Mouse (Mus musculus) cerebellum, postnatal 10 days (tissue): ENCODE measurements around the gene Gli2.

Experiments used
- DNase-seq, 2 experiments: peaks; one replicate each; pipeline ENCODE4 v3.0.0; 2021; ENCODE audit warnings: mixed read lengths in 2 of 2

Gene Gli2

DNA sequence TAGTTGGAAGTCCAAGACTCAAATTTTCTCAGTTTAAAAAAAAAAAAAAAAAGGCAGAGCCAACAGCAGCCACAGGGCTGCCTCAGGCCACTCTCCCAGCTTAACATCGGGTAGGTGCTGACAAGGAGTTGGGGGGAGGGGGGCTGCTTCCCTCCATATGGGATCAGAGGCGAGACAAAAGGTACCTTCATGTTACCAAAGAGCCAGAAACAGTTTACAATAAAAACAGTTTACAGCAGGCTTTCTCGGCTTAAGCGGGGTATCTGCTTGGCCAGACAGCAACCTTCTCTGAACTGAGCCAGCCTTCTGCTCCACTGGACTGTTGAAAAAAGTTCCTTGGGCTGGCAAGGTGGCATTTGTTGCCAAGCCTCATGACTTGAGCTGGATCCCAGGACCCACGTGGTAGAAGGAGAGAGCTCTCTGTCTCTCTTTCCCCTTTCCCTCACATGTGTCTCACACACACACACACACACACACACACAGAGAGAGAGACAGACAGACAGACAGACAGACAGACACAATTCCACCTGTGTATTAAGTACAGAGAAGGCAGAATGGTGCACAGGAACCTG, 113.1 kb downstream of the Gli2 start:
- DNase-seq, result peak; percentile 49 to 63

- no peak for DNase-seq
These were observed 115.2 kb downstream of the Gli2 start for GRCm38 (mm10) chr1:118938206-118938605.

GRCm38 (mm10) chr1:118936108-118936507, 117.3 kb downstream of the Gli2 start:
- peak in 1 of 2 experiments; percentile 47 for DNase-seq

GRCm38 (mm10) chr1:118935518-118935917, 117.9 kb downstream of the Gli2 start:
- no peak for DNase-seq

DNA sequence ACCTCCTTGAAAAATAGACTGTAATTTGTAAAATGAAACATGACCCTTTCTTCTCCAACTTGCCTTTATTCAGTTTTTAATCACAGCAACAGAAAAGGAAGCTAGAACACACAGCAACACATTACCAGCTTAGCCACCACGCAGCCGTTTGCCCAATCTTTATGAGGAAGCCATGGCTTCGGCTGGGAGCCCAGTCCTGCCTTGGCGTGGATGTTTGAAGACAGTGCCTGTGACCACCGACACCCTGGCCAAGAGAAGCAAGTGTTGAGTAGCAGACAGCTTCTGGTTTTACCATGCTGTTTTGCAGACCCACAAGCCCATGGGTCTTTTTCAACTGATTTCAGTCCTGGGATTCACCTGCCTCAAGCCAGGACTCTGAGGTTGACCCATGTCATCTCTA, 121.3 kb downstream of the Gli2 start:
- peak; percentile 60 to 64 for DNase-seq

DNA sequence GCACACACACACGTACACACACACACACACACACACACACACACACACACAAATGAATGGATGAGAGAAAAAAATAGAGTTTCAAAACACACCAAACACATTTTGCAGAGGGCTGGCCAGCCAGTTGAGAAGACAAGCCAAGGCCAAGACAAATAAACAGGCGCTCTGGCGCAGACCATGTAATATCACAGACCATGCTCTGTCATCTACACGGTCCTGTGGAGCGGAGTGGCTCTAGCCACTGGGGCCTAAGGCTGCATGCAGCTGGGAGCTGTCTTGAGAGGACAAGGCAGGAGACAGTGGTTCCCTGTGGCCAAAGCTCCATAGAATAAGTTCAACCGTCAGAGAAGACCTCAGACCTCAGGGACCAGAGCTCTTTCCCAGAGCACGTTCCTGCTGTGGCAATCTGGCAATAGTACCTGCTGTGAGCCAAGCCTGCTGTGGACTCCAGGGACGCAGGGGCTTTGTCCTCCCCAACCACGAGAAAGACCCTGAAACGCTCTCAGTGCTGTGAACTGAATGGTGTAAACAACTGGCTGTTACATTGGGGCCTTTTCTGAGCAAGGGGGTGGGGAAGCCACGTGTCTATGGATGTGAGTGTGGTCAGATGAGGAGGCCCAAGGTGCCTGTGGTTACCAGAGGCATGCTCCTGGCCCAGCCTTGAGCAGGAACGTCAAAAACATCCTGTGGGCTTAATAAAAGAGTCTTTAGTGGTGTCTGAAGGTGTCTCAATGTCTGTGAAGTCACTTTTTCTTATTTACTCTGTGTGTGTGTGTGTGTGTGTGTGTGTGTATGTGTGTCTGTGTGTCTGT, 125.7 kb downstream of the Gli2 start:
- DNase-seq, result no peak

DNA sequence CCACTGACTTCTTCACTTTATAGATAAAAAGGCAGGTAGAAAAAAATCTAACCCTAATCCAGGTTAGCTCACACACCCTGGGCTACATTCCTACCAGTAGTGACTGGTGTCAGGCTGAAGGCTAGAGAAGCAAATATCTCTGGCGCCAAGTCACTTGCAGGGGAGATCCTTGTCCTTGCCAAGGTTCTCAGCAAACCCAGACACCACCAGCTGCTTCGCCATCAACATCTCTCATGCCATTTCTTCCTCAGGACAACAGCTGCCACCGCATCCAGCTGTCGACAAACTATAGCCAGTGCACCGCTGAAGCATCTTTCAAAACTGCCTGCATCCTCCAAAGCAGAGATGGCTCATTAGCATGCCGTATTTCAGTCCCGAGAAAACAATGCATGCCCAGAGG, 126.9 kb downstream of the Gli2 start:
- peak; percentile 59 to 70 for DNase-seq

- peak; percentile 62 to 72 for DNase-seq
These were observed 131.2 kb downstream of the Gli2 start for GRCm38 (mm10) chr1:118922189-118922588.

DNA sequence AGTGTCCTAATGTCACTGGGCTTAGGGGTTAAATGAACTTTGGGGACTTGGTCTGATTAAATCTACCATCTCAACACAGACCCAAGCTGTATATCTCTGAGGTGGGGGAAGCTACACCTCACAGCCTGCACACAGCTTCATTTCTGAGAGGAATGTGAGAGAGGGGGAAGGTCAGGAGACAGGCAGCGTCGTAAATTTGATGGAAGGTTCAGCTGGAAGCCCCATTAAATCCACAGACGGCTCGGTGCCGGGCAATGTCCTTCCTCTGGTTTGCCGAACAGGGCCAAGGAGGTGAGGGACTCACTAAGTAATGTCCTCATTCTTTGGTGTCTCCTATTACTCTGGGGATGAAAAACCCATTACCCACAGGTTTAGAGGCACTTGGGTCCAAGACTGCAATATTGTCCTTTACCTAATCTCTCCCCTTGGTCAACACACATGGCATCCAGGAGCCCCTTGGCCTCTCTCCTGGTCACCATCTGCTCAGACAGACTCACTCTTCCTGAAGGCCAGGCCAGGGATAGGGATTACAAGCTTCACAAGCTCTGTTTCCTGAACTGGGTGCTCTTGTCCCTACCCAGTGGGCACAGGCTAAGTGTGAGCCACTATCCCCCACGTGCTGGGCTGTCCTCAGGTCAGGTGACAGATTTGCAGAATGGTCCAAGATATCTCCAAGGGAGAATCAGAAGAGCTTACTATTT, 135.7 kb downstream of the Gli2 start:
- DNase-seq, result peak; percentile 76 to 85

- peak; percentile 81 to 89 for DNase-seq
These were observed 136.8 kb downstream of the Gli2 start for GRCm38 (mm10) chr1:118916477-118917075.

DNA sequence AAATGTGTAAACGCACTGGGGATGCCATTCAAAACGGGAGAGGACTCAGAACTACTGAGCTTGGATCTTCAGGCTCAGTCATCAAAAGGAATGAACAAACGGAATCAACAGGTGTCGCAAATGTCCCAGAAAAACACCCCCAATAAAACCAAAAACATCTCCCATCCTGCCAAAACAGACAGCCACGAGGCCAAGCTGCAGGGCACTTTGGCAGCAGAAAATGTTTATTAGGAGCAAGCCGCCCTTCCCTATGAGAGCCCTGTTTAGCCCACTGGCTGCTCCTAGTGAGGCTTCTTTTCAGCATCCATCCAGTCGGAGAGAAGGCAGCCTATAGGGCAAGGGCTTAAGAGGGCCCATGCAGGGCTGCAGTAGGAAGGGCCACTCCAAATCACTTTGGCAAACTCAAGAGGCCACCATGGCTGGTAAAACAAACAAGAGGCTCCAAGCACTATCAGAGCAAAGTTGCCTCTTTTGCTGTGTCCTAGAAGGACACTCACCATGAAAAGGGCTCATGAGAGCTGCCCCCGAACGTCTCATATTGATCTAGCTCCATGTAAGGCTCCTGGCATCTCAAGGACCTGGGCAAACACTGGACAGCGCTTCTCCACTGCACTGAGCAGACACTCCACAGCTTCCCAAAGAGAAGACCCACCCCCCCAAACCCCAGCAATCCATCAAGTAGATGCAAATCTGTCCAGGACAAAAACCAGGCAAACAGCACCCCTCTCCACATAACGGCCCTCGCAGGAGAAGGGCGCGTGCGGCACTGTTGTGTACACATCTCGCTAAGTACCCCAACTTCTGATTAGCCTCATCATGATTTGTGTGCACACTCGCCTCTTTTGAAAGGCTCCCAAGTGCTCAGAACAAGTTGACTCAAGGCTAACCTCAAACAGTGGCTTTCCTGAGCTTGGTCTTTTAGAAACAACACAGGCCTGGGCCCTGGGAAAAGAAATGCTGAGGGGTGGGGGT, 139.7 kb downstream of the Gli2 start:
- peak in 1 of 2 experiments; percentile 54 for DNase-seq

GRCm38 (mm10) chr1:118912929-118913328, 140.5 kb downstream of the Gli2 start:
- DNase-seq, result peak; percentile 65 to 71

DNA sequence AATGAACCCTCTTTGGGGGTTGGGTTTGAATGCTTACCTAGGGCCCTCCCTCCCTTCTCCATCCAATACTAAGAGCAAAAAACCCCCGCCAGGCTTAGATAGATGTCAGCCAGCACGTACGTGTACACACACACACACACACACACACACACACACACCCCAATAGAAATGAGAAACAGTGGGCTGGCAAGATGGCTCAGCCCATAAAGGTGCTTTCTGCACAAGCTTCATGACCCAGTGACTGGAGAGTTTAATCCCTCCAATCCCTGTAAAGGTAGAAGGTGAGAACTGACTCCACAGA, 142.0 kb downstream of the Gli2 start:
- no peak for DNase-seq

DNA sequence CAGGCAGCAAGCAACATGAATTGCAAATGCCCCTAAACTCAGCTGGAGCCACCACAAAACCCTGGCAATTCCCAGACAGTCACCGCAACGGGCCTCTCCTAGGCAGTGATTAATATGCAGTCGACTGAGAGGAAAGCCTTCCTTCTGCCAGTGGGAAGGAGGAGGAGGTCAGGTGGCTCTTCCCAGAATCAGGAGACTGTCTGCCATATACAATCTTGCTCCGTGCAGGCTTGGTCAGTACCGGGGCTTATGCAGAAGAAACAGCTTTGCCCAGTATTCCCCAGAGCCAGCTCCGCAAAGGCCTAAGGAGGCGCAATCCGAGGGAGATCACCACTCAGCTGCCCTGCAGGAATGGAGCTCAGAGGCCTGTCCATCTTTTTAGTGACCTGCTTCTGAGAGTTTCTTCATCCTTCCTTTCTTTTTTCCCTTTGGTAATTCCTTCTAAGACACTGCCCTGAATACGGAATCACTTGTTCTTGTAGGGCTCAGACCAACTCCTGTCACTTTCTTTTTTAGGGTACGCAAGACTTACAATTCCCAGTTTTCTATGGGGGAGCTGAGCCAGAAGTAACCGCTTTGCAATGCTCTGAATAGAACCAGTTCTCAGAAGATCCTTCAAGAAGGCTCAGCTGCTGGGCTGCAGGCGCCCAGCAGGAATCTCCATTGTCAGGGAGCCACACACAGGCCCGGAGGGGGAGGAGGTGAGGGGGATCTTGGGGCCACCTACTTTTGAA, 142.6 kb downstream of the Gli2 start:
- DNase-seq, result peak; percentile 60 to 63

DNA sequence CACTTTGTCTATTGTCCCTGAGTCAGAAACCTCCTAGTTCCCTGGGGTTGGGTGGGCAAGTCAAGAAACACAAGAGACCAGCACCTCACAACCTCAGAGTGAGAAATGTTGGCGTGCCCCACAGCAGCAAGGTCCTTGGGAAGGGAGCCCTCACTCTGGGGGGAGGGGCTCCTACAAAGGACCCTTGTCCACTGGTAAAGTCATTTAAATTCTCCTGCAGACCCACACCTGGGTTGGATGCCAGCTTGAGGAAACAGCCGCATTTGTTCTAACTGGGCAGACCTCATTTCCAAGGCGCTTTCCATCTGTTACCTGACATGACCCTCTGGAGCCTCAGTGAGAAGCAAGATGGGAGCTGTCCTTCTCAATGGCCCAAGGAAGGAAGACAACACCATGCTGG, 144.4 kb downstream of the Gli2 start:
- DNase-seq, result peak in 1 of 2 experiments; percentile 57

DNA sequence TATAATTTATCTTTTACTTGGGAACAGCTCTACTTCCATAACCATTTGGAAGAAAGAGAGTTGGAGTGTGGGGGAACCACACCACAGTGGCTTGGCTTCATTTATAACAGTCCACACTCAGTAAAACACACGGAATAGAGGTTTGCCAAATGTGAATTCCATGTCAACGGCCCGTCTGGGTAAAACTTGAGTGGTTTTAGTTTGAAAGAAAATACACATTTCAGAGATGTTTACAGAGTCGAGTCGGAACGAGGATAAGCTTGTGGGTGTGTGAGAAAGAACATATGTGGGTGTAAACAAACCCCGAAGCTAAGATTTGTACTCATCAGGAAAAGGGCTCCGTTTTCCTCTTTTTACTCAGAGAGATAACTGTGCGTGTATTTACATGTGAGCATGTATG, 145.8 kb downstream of the Gli2 start:
- DNase-seq, result no peak

DNA sequence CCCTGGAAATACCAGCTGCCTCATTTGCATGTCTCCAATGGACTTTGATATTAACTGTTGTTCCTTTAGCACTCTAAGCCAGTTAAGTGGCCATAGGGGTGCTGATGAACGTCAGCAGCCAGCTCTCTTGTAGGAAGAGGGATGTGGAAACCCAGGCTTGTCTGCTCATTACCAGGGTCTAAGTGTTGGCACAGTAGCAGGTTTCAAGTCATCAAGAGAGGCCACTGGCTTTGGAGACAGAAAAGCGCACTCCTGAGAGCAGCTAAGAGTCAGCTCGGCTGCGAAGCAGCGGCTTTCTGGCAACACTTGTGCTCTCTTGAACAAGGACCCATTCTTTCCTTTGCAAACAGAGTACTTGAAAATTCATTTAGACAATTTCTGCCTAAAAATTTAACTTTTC, 148.1 kb downstream of the Gli2 start:
- DNase-seq, result peak; percentile 59 to 61

GRCm38 (mm10) chr1:118904909-118905308, 148.5 kb downstream of the Gli2 start:
- DNase-seq, result peak; percentile 71 to 77

DNA sequence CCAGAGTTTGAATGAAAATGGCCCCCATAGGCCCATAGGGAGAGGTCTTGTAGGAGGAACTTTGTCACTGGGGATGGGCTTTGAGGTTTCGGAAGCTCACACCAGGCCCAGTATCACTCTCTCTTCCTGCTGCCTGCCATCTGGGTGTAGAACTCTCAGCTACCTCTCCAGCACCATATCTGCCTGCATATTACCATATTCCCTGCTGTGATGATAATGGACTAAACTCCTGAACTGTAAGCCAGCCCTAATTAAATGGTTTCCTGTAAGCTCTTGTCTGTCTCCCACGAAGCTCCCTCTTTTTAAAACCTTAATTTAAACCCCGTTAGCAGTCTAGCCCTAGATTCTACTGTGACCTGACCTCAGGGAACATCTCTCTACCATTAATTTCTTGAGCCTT, 149.0 kb downstream of the Gli2 start:
- no peak for DNase-seq

DNA sequence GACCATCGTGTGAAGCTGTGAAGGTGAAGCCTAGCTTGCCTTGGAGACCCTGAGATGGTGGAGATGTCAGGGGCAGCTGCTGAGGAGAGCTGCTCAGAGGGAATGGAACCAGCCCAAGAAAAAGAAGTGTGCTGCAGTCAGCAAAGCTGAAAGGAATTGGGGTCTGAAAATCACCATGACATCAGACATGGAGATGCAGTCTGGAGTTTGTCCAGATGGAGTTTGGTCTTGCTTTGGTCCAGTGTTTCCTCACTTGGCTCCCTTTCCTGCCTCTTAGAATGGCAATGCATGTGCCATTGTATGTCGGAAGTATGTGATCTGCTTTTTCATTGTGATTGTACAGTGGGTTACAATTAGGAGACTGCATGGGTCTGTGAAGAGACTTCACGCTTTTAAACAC, 149.7 kb downstream of the Gli2 start:
- peak in 1 of 2 experiments; percentile 42 for DNase-seq

DNA sequence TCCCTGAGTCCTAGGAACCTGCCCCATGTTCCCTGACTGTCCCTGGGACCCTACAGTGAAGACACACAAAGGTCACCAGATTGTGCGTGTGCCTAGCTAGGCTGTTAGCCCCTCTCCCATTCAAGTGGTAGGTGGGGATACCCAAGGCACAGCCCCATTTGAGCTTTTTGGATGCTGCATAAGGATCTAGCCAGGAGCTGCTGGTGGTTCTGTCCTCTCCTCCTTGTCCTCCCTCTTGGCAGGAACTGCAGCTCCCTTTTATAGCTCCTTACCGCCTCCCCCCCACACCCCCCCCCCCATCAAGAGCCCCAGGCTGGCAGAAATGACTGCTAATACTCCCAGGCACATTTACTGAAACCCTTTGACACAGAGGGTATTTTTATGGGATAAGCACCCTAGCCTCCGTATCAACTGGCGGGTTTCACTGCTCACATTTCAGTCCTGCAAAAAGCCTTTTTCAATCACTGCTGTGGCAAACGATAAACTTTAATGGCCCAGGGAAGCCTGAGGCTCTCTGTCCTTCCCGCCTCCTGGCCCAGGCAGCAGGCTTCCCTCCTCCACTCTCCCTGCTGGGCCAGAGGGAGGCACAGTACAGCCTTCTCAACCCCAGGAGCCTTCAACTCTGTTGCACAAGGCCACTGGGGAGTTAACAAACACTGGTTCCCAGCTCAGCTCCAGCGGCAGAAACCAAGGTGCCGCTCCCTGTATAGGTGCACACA, 151.4 kb downstream of the Gli2 start:
- DNase-seq, result no peak
